Mouse (Mus musculus): ENCODE results near the gene Ttc4. TPM values are rescaled to one million over a fixed set of nuclear protein-coding genes. Genes with fewer than 3 reads are reported as not detected.

The Ttc4 gene
- polyA plus RNA-seq, 1 experiment: 87.8 TPM

DNA sequence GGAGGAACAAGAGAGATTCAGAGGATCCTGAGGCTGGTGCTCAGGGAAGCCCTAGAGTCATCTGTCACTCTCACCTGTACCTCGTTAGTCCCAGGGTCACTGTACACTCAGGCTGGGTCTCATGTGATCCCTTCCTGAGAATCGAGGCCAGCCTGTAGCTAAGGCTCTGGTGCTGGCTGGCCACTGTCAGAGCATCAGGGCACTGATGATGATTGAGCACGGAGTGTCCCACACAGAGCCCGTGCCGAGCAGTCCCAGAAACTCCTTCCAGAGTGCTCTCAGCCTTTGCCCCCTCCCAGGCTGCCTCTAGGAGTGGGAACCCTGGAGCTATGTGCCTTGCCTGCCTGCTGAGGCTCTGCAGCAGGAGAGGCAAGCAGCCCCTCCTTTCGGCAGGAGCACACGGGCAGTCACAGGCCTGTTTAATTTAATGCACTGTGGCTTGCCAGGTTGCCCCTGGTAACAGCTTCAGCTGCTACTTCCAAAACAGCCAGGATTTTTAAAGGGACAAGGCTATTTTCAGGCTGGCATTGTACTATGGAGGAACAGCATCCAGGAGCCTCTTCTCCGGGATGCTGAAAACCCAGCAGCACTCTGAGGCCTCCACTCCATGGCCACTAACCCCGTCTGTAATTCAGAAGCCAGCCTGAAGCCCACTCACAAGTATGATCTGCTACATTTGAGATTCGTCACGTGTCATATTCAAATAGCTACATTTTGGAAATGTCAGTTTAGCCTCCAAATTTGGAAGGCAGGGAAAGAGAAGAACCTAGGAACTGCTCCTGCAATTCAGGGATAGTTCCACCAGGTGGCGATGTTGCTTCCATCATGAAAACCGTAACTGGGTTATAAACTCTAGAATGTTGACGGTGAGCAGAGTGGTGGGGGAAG is 48.2 kb downstream of the Ttc4 start:
- Histone ChIP-seq H3K36me3 (ENCODE audit: control insufficient read depth, insufficient read depth, low read length) (no peaks in the 10 kb centered on the region), H3K27me3 (ENCODE audit: control insufficient read depth, insufficient read depth, low read length) (no peaks in the 10 kb centered on the region; the same call in 1 of the 2 replicates), H3K4me1 (replicated peaks; ENCODE audit: control insufficient read depth, insufficient read depth, low read length) (no peaks in the 10 kb centered on the region), H3K4me3 (ENCODE audit: control insufficient read depth, insufficient read depth, low read length) (no peak overlapping the region), H3K27ac (ENCODE audit: control insufficient read depth, insufficient read depth, low read length) (no peak overlapping the region)
- WGBS: 45% methylated on average over 14 of the region's 14 CpGs
- TF ChIP-seq CTCF (IDR thresholded peaks at IDR 0.05; ENCODE audit: borderline replicate concordance, control insufficient read depth, extremely low read depth, insufficient read depth, low read length, poor library complexity): no peak
- TF ChIP-seq POLR2A (IDR thresholded peaks at IDR 0.05; ENCODE audit: control insufficient read depth, extremely low read depth, insufficient read depth, low read length, poor library complexity): no peak
- DNase-seq: peak; percentile 56

- Histone ChIP-seq H3K4me3 (ENCODE audit: control insufficient read depth, insufficient read depth, low read length) (no peak overlapping the region), H3K4me1 (replicated peaks; ENCODE audit: control insufficient read depth, insufficient read depth, low read length) (no peaks in the 10 kb centered on the region), H3K36me3 (ENCODE audit: control insufficient read depth, insufficient read depth, low read length) (no peaks in the 10 kb centered on the region), H3K27me3 (ENCODE audit: control insufficient read depth, insufficient read depth, low read length) (no peaks in the 10 kb centered on the region; the same call in 1 of the 2 replicates), H3K27ac (ENCODE audit: control insufficient read depth, insufficient read depth, low read length) (no peak overlapping the region)
- DNase-seq: no peak
- no peak for TF ChIP-seq CTCF (IDR thresholded peaks at IDR 0.05; ENCODE audit: borderline replicate concordance, control insufficient read depth, extremely low read depth, insufficient read depth, low read length, poor library complexity)
- no peak for TF ChIP-seq POLR2A (IDR thresholded peaks at IDR 0.05; ENCODE audit: control insufficient read depth, extremely low read depth, insufficient read depth, low read length, poor library complexity)
- WGBS: 80% methylated on average over 5 of the region's 5 CpGs
These were observed 49.4 kb downstream of the Ttc4 start for GRCm38 (mm10) chr4:106629374-106629773.

GRCm38 (mm10) chr4:106628650-106629360 is 49.9 kb downstream of the Ttc4 start:
- H3K27ac ChIP-seq (ENCODE audit: control insufficient read depth, insufficient read depth, low read length): no peak overlapping the region
- H3K4me1 ChIP-seq (replicated peaks; ENCODE audit: control insufficient read depth, insufficient read depth, low read length): no peaks in the 10 kb centered on the region
- no peak for DNase-seq
- 54% methylated on average over 9 of the region's 9 CpGs for WGBS
- H3K4me3 ChIP-seq (ENCODE audit: control insufficient read depth, insufficient read depth, low read length): no peak overlapping the region
- H3K27me3 ChIP-seq (ENCODE audit: control insufficient read depth, insufficient read depth, low read length): no peaks in the 10 kb centered on the region; the same call in 1 of the 2 replicates
- TF ChIP-seq CTCF (IDR thresholded peaks at IDR 0.05; ENCODE audit: borderline replicate concordance, control insufficient read depth, extremely low read depth, insufficient read depth, low read length, poor library complexity) (no peak), POLR2A (IDR thresholded peaks at IDR 0.05; ENCODE audit: control insufficient read depth, extremely low read depth, insufficient read depth, low read length, poor library complexity) (no peak)
- no peaks in the 10 kb centered on the region for H3K36me3 ChIP-seq (ENCODE audit: control insufficient read depth, insufficient read depth, low read length)

DNA sequence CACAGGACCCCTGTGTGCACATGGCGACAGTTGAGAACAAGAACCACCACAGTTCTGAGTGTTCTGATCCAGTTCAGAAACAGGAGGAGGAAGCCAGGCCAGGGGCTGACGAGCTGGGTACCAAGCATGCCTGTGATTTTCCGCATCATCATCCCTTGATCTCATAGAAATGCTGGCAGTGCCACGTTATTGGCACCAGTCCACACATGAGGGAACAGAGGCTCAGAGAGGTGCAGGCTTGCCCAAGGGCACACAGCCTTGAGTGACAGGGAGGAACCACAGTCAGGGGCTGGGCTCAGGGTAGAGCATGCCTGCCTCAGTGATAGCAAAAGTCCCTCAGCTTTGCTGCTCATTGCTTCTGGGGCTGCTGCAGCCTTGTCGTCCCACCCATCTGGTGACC is 50.9 kb downstream of the Ttc4 start:
- Histone ChIP-seq H3K27ac (ENCODE audit: control insufficient read depth, insufficient read depth, low read length) (no peak overlapping the region), H3K4me3 (ENCODE audit: control insufficient read depth, insufficient read depth, low read length) (no peak overlapping the region), H3K36me3 (ENCODE audit: control insufficient read depth, insufficient read depth, low read length) (no peaks in the 10 kb centered on the region), H3K4me1 (replicated peaks; ENCODE audit: control insufficient read depth, insufficient read depth, low read length) (no peaks in the 10 kb centered on the region), H3K27me3 (ENCODE audit: control insufficient read depth, insufficient read depth, low read length) (peaks cover 3% of the 10 kb centered on the region; the same call in 1 of the 2 replicates)
- 76% methylated on average over 5 of the region's 5 CpGs for WGBS
- no peak for DNase-seq
- TF ChIP-seq CTCF (IDR thresholded peaks at IDR 0.05; ENCODE audit: borderline replicate concordance, control insufficient read depth, extremely low read depth, insufficient read depth, low read length, poor library complexity): no peak

GRCm38 (mm10) chr4:106624271-106624670 is 54.5 kb downstream of the Ttc4 start:
- TF ChIP-seq CTCF (IDR thresholded peaks at IDR 0.05; ENCODE audit: borderline replicate concordance, control insufficient read depth, extremely low read depth, insufficient read depth, low read length, poor library complexity): no peak
- TF ChIP-seq POLR2A (IDR thresholded peaks at IDR 0.05; ENCODE audit: control insufficient read depth, extremely low read depth, insufficient read depth, low read length, poor library complexity): no peak
- no peak overlapping the region for H3K27ac ChIP-seq (ENCODE audit: control insufficient read depth, insufficient read depth, low read length)
- H3K36me3 ChIP-seq (ENCODE audit: control insufficient read depth, insufficient read depth, low read length): no peaks in the 10 kb centered on the region
- DNase-seq: no peak
- no peak overlapping the region for H3K4me3 ChIP-seq (ENCODE audit: control insufficient read depth, insufficient read depth, low read length)
- WGBS: 94% methylated on average over 10 of the region's 10 CpGs
- no peaks in the 10 kb centered on the region; the same call in 1 of the 2 replicates for H3K4me1 ChIP-seq (replicated peaks; ENCODE audit: control insufficient read depth, insufficient read depth, low read length)
- peaks cover 3% of the 10 kb centered on the region; the same call in 1 of the 2 replicates for H3K27me3 ChIP-seq (ENCODE audit: control insufficient read depth, insufficient read depth, low read length)

DNA sequence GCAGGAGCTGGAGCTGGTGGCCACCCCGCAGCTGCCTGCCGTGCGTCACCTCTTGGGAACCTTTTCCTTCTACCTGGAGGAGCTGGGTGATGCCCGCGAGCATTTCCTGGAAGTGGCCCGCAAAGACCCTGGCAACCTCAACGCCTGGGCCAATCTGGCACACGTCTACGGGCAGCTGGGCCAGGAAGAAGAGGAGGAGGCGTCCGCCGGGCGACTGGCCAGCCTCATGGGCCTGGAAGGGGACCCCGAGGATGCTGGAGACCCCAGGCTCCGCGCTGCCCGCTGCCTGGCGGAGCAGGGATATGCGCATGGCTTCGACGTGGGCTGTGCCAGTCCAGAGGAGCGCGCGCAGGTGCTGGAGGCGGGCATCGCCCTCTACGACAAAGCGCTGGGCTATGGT is 56.0 kb downstream of the Ttc4 start:
- TF ChIP-seq POLR2A (IDR thresholded peaks at IDR 0.05; ENCODE audit: control insufficient read depth, extremely low read depth, insufficient read depth, low read length, poor library complexity): no peak
- no peak for TF ChIP-seq CTCF (IDR thresholded peaks at IDR 0.05; ENCODE audit: borderline replicate concordance, control insufficient read depth, extremely low read depth, insufficient read depth, low read length, poor library complexity)
- H3K27ac ChIP-seq (ENCODE audit: control insufficient read depth, insufficient read depth, low read length): no peak overlapping the region
- no peak for DNase-seq
- no peaks in the 10 kb centered on the region for H3K36me3 ChIP-seq (ENCODE audit: control insufficient read depth, insufficient read depth, low read length)
- H3K4me3 ChIP-seq (ENCODE audit: control insufficient read depth, insufficient read depth, low read length): no peak overlapping the region
- WGBS: 33% methylated on average over 28 of the region's 28 CpGs
- H3K27me3 ChIP-seq (ENCODE audit: control insufficient read depth, insufficient read depth, low read length): peaks cover 3% of the 10 kb centered on the region; the same call in 1 of the 2 replicates
- no peaks in the 10 kb centered on the region; the same call in 1 of the 2 replicates for H3K4me1 ChIP-seq (replicated peaks; ENCODE audit: control insufficient read depth, insufficient read depth, low read length)

Measured in thymus, adult 2 months (tissue).